Mouse (Mus musculus) cerebellum, adult 2 months (tissue): ENCODE results near the gene Smtn.

ENCODE experiments used
- CTCF ChIP-seq: fragments of 200-500 bp; IDR thresholded peaks from 2 replicates; pipeline ENCODE4 v1.5.1; 2011; ENCODE audit warnings: low read depth, mild to moderate bottlenecking, control low read depth, low read length, moderate library complexity, borderline replicate concordance; ENCODE audit not compliant: insufficient read depth
- POLR2A ChIP-seq: fragments of 200-500 bp; IDR thresholded peaks from 2 replicates; pipeline ENCODE4 v1.6.1; 2011; ENCODE audit warnings: low read length, control low read depth, borderline replicate concordance; ENCODE audit not compliant: insufficient read depth

DNA sequence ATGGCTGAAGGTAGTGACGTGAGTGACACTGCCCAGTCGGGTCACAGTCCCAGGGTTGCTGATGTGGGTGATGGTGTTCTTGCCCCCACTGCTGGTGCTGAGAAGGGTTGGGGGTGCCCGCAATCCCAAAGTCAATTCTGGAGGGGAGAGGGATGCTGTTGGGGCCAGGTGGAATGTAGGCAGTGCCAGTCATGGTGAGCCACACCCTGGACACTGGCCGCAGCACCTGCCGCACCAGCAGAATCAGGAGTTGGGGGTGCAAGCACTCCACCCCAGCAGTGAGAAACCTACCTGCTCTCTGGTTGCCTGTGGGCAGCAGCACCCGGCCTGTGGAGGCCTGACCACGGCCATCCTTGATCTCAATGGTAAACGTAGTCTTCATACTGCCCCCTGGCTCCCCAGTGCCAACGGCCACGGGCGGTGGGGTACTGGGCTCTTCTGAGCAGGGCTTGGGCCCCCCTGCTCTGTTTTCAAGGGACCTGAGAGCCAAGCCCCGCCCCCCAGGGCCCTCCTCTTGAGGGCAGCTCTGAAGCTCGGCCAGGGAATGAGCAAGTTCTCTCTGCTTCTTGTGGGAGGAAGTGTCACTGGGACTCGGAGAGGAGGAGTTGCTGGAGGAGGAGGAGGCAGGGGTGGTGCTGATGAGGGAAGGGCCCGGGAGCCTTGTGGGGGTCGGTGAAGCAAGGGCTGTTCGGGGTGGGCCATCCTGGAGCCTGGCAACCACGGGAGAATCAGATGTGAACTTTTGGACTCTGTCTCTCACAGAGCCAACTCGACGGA, 10.7 kb downstream of the Smtn start:
- TF ChIP-seq POLR2A (no peak), CTCF (no peak)
